Mouse (Mus musculus) MEL (cell line): ENCODE measurements at regions not wholly inside any gene's neighbourhood (a gene's known extent, or its start where the extent isn't known, plus 50 kb on each side); places are given as distances from the start of the nearest gene placed in this dataset.

Source experiments
- CTCF ChIP-seq, 3 experiments: IDR thresholded peaks in 2 of 3; conservative IDR thresholded peaks in 1 of 3; 2 replicates each; pipeline ENCODE4 v1.5.1; 2011 to 2012; ENCODE audit warnings: low read length in 3 of 3, low read depth in 2 of 3, mild to moderate bottlenecking in 2 of 3, improper control_type of control experiment in 1 of 3, inconsistent platforms in 1 of 3, mixed read lengths in 1 of 3, moderate library complexity in 1 of 3; ENCODE audit not compliant: control insufficient read depth in 1 of 3, insufficient read depth in 1 of 3, poor library complexity in 1 of 3, severe bottlenecking in 1 of 3
- EP300 ChIP-seq, 2 experiments: IDR thresholded peaks; 2 replicates each; pipeline ENCODE4 v1.6.1; 2011; ENCODE audit warnings: improper control_type of control experiment in 2 of 2, low read length in 2 of 2, low read depth in 1 of 2, mild to moderate bottlenecking in 1 of 2
- MAX ChIP-seq: IDR thresholded peaks from 2 replicates; pipeline ENCODE4 v1.6.1; 2011; ENCODE audit warnings: low read length, improper control_type of control experiment
- NELFE ChIP-seq: IDR thresholded peaks from 2 replicates; pipeline ENCODE4 v1.6.1; 2011; ENCODE audit warnings: low read depth, low read length, improper control_type of control experiment
- POLR2A ChIP-seq, 2 experiments: IDR thresholded peaks; 2 replicates each; pipeline ENCODE4 v1.6.1; 2011 to 2012; ENCODE audit warnings: low read length in 2 of 2, mild to moderate bottlenecking in 2 of 2, control low read depth in 1 of 2, improper control_type of control experiment in 1 of 2, low read depth in 1 of 2, moderate library complexity in 1 of 2; ENCODE audit not compliant: control insufficient read depth in 1 of 2, insufficient read depth in 1 of 2, poor library complexity in 1 of 2
- POLR2AphosphoS5 ChIP-seq: IDR thresholded peaks from 2 replicates; pipeline ENCODE4 v1.6.1; 2012; ENCODE audit warnings: low read depth, borderline replicate concordance, mild to moderate bottlenecking, inconsistent platforms, low read length, moderate library complexity, mixed read lengths
- SIN3A ChIP-seq: IDR thresholded peaks from 2 replicates; pipeline ENCODE4 v1.6.1; 2012; ENCODE audit warnings: low read length, improper control_type of control experiment, inconsistent platforms

DNA sequence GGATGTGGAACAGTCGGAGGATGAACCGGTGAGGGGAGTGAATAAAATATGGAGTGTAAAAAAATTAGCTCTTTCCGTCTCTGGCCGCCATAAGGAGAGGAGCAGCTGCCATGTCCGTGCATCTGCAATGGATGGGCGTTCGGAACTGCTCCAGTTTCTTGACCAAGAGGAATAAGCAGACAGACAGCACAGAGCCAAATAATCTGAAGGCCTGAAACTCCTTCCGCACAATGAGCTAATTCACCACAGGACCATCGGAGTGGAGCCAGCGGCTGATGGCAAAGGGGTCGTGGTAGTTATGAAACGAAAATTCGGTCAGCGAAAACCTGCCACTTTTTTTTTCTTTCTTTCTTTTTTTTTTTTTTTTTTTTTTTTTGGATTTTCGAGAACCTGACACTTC lies 79.5 kb upstream of the Sfrp2 start:
- no peak for TF ChIP-seq EP300 (IDR thresholded peaks at IDR 0.05; ENCODE audit: low read depth in 1 of 2, low read length in 2 of 2)
- TF ChIP-seq CTCF (IDR thresholded peaks at IDR 0.05 in 2 of 3, conservative IDR thresholded peaks at IDR 0.05 in 1 of 3; ENCODE audit: control insufficient read depth in 1 of 3, insufficient read depth in 1 of 3, low read depth in 2 of 3, low read length in 3 of 3, poor library complexity in 1 of 3, severe bottlenecking in 1 of 3) = no peak
- TF ChIP-seq POLR2A (IDR thresholded peaks at IDR 0.05; ENCODE audit: control insufficient read depth in 1 of 2, insufficient read depth in 1 of 2, low read depth in 1 of 2, low read length in 2 of 2, poor library complexity in 1 of 2) = no peak
- TF ChIP-seq NELFE = no peak
- TF ChIP-seq SIN3A = no peak
- no peak for TF ChIP-seq POLR2AphosphoS5
- TF ChIP-seq MAX = no peak
